Mouse (Mus musculus) CD4-positive, CD25-positive, alpha-beta regulatory T cell, adult 9 weeks (primary cell): ENCODE results near the gene Akap6. TPM values are rescaled to one million over a fixed set of nuclear protein-coding genes. Genes with fewer than 3 reads are reported as not detected.

Experiments
- polyA plus RNA-seq: library from polyadenylated mRNA; unstranded; fragments of 100-300 nt; shearing (Covaris generic); gene quantifications from one replicate; pipeline ENCODE4 v1.2.1, GENCODE M21; 2017

The Akap6 gene
- 0.24 TPM for polyA plus RNA-seq

GRCm38 (mm10) chr12:52699146-52699545 lies at the start of gene Akap6:
TSS of gene Akap6 (plus strand) at chr12:52699383.

Other genes starting within 250 kb of the Akap6 start
- gene Arhgap5, start 195.4 kb upstream of the Akap6 start, polyA plus RNA-seq: 25.5 TPM